In genomic region chr10:87971536-87971935, GRCm38 (mm10) we compare ENCODE assay signal across 9 mouse cellular contexts.
DNase-seq lines count a peak whose midpoint lies in the region; ATAC-seq and TF ChIP-seq lines count a peak whose summit lies in the region.
"Had no signal": no experiment of that assay in that cellular context is flagged by ENCODE, and none has a peak within 500 bp of the region (broad histone marks: within the 10 kb centered on the region; RNA-seq: fewer than 3 reads in every experiment).

No protein-coding gene starts in this region.

- H3K4me2 ChIP-seq in hindbrain, postnatal 0 days (ENCODE audit: low read depth, low read length): no peak overlapping the region
- no peak overlapping the region for H3K4me2 ChIP-seq in hindbrain, embryonic 13.5 days
- H3K4me2 ChIP-seq: liver, embryonic 12.5 days had no signal

- no peak overlapping the region for H3K9ac ChIP-seq in hindbrain, postnatal 0 days (replicated peaks; ENCODE audit: low read length)
- H3K9ac ChIP-seq in hindbrain, embryonic 13.5 days: no peak overlapping the region
- H3K9ac ChIP-seq: liver, embryonic 12.5 days had no signal

- no peaks in the 10 kb centered on the region for H3K27me3 ChIP-seq in hindbrain, postnatal 0 days (ENCODE audit: insufficient read depth, low read length)
- no peaks in the 10 kb centered on the region for H3K27me3 ChIP-seq in hindbrain, embryonic 13.5 days
- H3K27me3 ChIP-seq: liver, embryonic 12.5 days had no signal

- H3K4me3 ChIP-seq in hindbrain, postnatal 0 days (ENCODE audit: low read length): no peak overlapping the region
- H3K4me3 ChIP-seq in hindbrain, embryonic 13.5 days: no peak overlapping the region
- H3K4me3 ChIP-seq: liver, embryonic 12.5 days had no signal

- no peak overlapping the region for H3K27ac ChIP-seq in hindbrain, postnatal 0 days
- no peak overlapping the region for H3K27ac ChIP-seq in hindbrain, embryonic 13.5 days
- H3K27ac ChIP-seq: liver, embryonic 12.5 days had no signal

- TF ChIP-seq CTCF in hindbrain, postnatal 0 days (IDR thresholded peaks at IDR 0.05; ENCODE audit: low read depth): peak; percentile 31

- no peak for DNase-seq in hindbrain, postnatal 0 days (ENCODE audit: low spot score)
- peak; percentile 4 to 10 for DNase-seq in right cerebral cortex, adult 2 months (ENCODE audit: low spot score in 2 of 2)
- no peak for DNase-seq in right cerebral cortex, postnatal 10 days (ENCODE audit: low spot score in 2 of 2)
- peak; percentile 24 for DNase-seq in forelimb bud, embryonic 11.5 days (ENCODE audit: low read depth, low spot score)
- DNase-seq in left cerebral cortex, postnatal 10 days (ENCODE audit: extremely low spot score in 1 of 2, low spot score in 2 of 2): no peak
- no peak for DNase-seq in T-cell, adult 2 months (ENCODE audit: low spot score)
- DNase-seq: cerebellum, postnatal 25 days had no signal

- no peaks in the 10 kb centered on the region for H3K4me1 ChIP-seq in hindbrain, postnatal 0 days (ENCODE audit: insufficient read depth, low read length)
- no peaks in the 10 kb centered on the region for H3K4me1 ChIP-seq in hindbrain, embryonic 13.5 days (replicated peaks)
- H3K4me1 ChIP-seq: liver, embryonic 12.5 days had no signal

- WGBS in hindbrain, postnatal 0 days: 71% methylated on average over 6 of the region's 6 CpGs
- WGBS in hindbrain, embryonic 13.5 days: 74% methylated on average over 6 of the region's 6 CpGs

- H3K36me3 ChIP-seq in hindbrain, postnatal 0 days (ENCODE audit: insufficient read depth, low read length): no peaks in the 10 kb centered on the region
- no peaks in the 10 kb centered on the region for H3K36me3 ChIP-seq in hindbrain, embryonic 13.5 days
- H3K36me3 ChIP-seq: liver, embryonic 12.5 days had no signal

- no peaks in the 10 kb centered on the region for H3K9me3 ChIP-seq in hindbrain, postnatal 0 days (ENCODE audit: low read length)
- H3K9me3 ChIP-seq in hindbrain, embryonic 13.5 days: no peaks in the 10 kb centered on the region
- H3K9me3 ChIP-seq: liver, embryonic 12.5 days had no signal

- ATAC-seq in hindbrain, postnatal 0 days: no peak
- no peak for ATAC-seq in hindbrain, embryonic 13.5 days (ENCODE audit: low FRiP score)
- ATAC-seq: liver, embryonic 12.5 days had no signal

- intact Hi-C loops in left cerebral cortex, postnatal 10 days (cut with DNase I): loop anchor here (10.0 kb wide), 1 partner anchor 297 kb away; no protein-coding TSS in a partner anchor

Comparison
In these comparisons a context has a peak if more than half of its experiments do, and no peak if none do; other contexts are left out.
1. DNase-seq: peak in right cerebral cortex, adult 2 months (2 of 2) and forelimb bud, embryonic 11.5 days (single experiment); none in hindbrain, postnatal 0 days (single experiment), right cerebral cortex, postnatal 10 days (0 of 2), left cerebral cortex, postnatal 10 days (0 of 2) and T-cell, adult 2 months (single experiment).